Comparison of ENCODE assay signal across 25 mouse cellular contexts in genomic region chr9:56658580-56658979, GRCm38 (mm10).
A peak's percentile ranks its signal among the peaks of the same experiment; 100 is the strongest.
DNase-seq lines count a peak whose midpoint lies in the region; ATAC-seq and TF ChIP-seq lines count a peak whose summit lies in the region.
"Had no signal": no experiment of that assay in that cellular context is flagged by ENCODE, and none has a peak within 500 bp of the region (broad histone marks: within the 10 kb centered on the region; RNA-seq: fewer than 3 reads in every experiment).

No protein-coding gene starts in this region.

- H3K36me3 ChIP-seq in forebrain, embryonic 12.5 days (replicated peaks), result no peaks in the 10 kb centered on the region
- no peaks in the 10 kb centered on the region for H3K36me3 ChIP-seq in forebrain, embryonic 11.5 days (ENCODE audit: control insufficient read depth, insufficient read depth, low read length)
- no peaks in the 10 kb centered on the region for H3K36me3 ChIP-seq in forebrain, embryonic 15.5 days
- H3K36me3 ChIP-seq: embryonic facial prominence, embryonic 10.5 days; embryonic facial prominence, embryonic 13.5 days; hindbrain, embryonic 10.5 days; hindbrain, embryonic 13.5 days; intestine, embryonic 15.5 days had no signal

- peaks cover 24% of the 10 kb centered on the region; the same call in 1 of the 2 replicates for H3K27me3 ChIP-seq in forebrain, embryonic 12.5 days
- no peaks in the 10 kb centered on the region for H3K27me3 ChIP-seq in forebrain, embryonic 11.5 days (ENCODE audit: control insufficient read depth, insufficient read depth, low read length)
- H3K27me3 ChIP-seq in forebrain, embryonic 15.5 days, result no peaks in the 10 kb centered on the region
- H3K27me3 ChIP-seq: intestine, embryonic 15.5 days had no signal

- no peak for ATAC-seq in forebrain, embryonic 12.5 days (ENCODE audit: low FRiP score)
- ATAC-seq in forebrain, embryonic 11.5 days (replicated peaks; ENCODE audit: low FRiP score), result no peak
- ATAC-seq in forebrain, embryonic 15.5 days (replicated peaks), result no peak
- ATAC-seq: CD4-positive, CD25-positive, alpha-beta regulatory T cell, adult 4 months; hindbrain, embryonic 16.5 days; intestine, embryonic 15.5 days had no signal

- H3K4me1 ChIP-seq in forebrain, embryonic 12.5 days, result peaks cover 8% of the 10 kb centered on the region
- 0 out of 2 replicates have a peak, but pooled peaks cover 1% of the 10 kb centered on the region for H3K4me1 ChIP-seq in forebrain, embryonic 11.5 days (replicated peaks; ENCODE audit: control insufficient read depth, insufficient read depth, low read length)
- peaks cover 62% of the 10 kb centered on the region for H3K4me1 ChIP-seq in forebrain, embryonic 15.5 days

- DNase-seq in forebrain, embryonic 11.5 days (ENCODE audit: low spot score), result no peak
- no peak for DNase-seq in left cerebral cortex, adult 2 months (ENCODE audit: extremely low spot score in 1 of 2, low spot score in 2 of 2)
- DNase-seq in left cerebral cortex, postnatal 4 days, result no peak
- no peak for DNase-seq in thymus, adult 18-20 months
- no peak for DNase-seq in adrenal gland, adult (ENCODE audit: inconsistent age in 2 of 2, low spot score in 1 of 2)
- DNase-seq: adrenal gland, adult 8-10 months; adrenal gland, postnatal 25 days; embryo, embryonic 11 days; gastrocnemius, adult 2 months; gastrocnemius, postnatal 14 days; heart, adult 11 months; heart, postnatal 36 days; kidney, adult 11 months; kidney, adult 8-10 months had no signal

- intact Hi-C loops in left cerebral cortex, adult 2 months (cut with DNase I), result loop anchor here (1.0 to 5.0 kb wide), 5 partner anchors 21 to 139 kb away; partner anchors contain the start of gene Lingo1
- intact Hi-C loops in left cerebral cortex, postnatal 4 days (cut with DNase I), result no loop called here

- TF ChIP-seq CTCF in left cerebral cortex, adult 2 months (IDR thresholded peaks at IDR 0.05), result no peak

- no peak overlapping the region for H3K4me3 ChIP-seq in forebrain, embryonic 12.5 days (replicated peaks)
- H3K4me3 ChIP-seq in forebrain, embryonic 11.5 days (ENCODE audit: low read depth, low read length), result no peak overlapping the region
- no peak overlapping the region for H3K4me3 ChIP-seq in left cerebral cortex, adult 2 months
- H3K4me3 ChIP-seq in forebrain, embryonic 15.5 days, result no peak overlapping the region
- H3K4me3 ChIP-seq: embryonic facial prominence, embryonic 10.5 days; embryonic facial prominence, embryonic 13.5 days; erythroblast, embryonic 14.5 days; gastrocnemius, adult 2 months; hindbrain, embryonic 10.5 days; hindbrain, embryonic 13.5 days; intestine, embryonic 15.5 days had no signal

- H3K27ac ChIP-seq in forebrain, embryonic 12.5 days, result 0 out of 2 replicates have a peak overlapping the region, but pooled peaks have one; percentile 1
- H3K27ac ChIP-seq in forebrain, embryonic 11.5 days (ENCODE audit: low read depth, low read length), result no peak overlapping the region
- peak overlapping the region; percentile 91 for H3K27ac ChIP-seq in left cerebral cortex, adult 2 months
- peak overlapping the region; percentile 81 for H3K27ac ChIP-seq in forebrain, embryonic 15.5 days (replicated peaks)
- H3K27ac ChIP-seq: embryonic facial prominence, embryonic 10.5 days; embryonic facial prominence, embryonic 13.5 days; gastrocnemius, adult 2 months; hindbrain, embryonic 13.5 days; intestine, embryonic 15.5 days had no signal

- no peak overlapping the region for H3K4me2 ChIP-seq in forebrain, embryonic 12.5 days
- H3K4me2 ChIP-seq in forebrain, embryonic 11.5 days (ENCODE audit: low read depth, low read length, severe bottlenecking), result no peak overlapping the region
- no peak overlapping the region for H3K4me2 ChIP-seq in forebrain, embryonic 15.5 days (replicated peaks)
- H3K4me2 ChIP-seq: embryonic facial prominence, embryonic 13.5 days; heart, embryonic 11.5 days; hindbrain, embryonic 13.5 days; intestine, embryonic 15.5 days had no signal

- WGBS in forebrain, embryonic 12.5 days, result 90% methylated on average over 4 of the region's 4 CpGs
- 83% methylated on average over 4 of the region's 4 CpGs for WGBS in forebrain, embryonic 11.5 days
- WGBS in forebrain, embryonic 15.5 days, result 85% methylated on average over 4 of the region's 4 CpGs

- no peak overlapping the region for H3K9ac ChIP-seq in forebrain, embryonic 12.5 days
- no peak overlapping the region for H3K9ac ChIP-seq in forebrain, embryonic 11.5 days (ENCODE audit: low read length)
- H3K9ac ChIP-seq in forebrain, embryonic 15.5 days (replicated peaks), result no peak overlapping the region
- H3K9ac ChIP-seq: embryonic facial prominence, embryonic 13.5 days; hindbrain, embryonic 13.5 days; intestine, embryonic 15.5 days had no signal

- H3K9me3 ChIP-seq in forebrain, embryonic 12.5 days, result no peaks in the 10 kb centered on the region
- no peaks in the 10 kb centered on the region for H3K9me3 ChIP-seq in forebrain, embryonic 11.5 days (ENCODE audit: control insufficient read depth, low read length)
- no peaks in the 10 kb centered on the region for H3K9me3 ChIP-seq in forebrain, embryonic 15.5 days
- H3K9me3 ChIP-seq: embryonic facial prominence, embryonic 10.5 days; embryonic facial prominence, embryonic 13.5 days; hindbrain, embryonic 10.5 days; hindbrain, embryonic 13.5 days; intestine, embryonic 15.5 days had no signal
